Mouse (Mus musculus): ENCODE data around the gene Arhgap27.

- TF ChIP-seq ZC3H11A (IDR thresholded peaks at IDR 0.05; ENCODE audit: borderline replicate concordance, low read depth, low read length) (no peak), MAFK (IDR thresholded peaks at IDR 0.05; ENCODE audit: insufficient read depth, low read depth, low read length) (no peak), CHD2 (IDR thresholded peaks at IDR 0.05; ENCODE audit: low read depth, low read length) (no peak)
Measured at GRCm38 (mm10) chr11:103363214-103364148, at the start of gene Arhgap27.
